Mouse (Mus musculus): Measurements from ENCODE around the gene Slc11a1.

DNA sequence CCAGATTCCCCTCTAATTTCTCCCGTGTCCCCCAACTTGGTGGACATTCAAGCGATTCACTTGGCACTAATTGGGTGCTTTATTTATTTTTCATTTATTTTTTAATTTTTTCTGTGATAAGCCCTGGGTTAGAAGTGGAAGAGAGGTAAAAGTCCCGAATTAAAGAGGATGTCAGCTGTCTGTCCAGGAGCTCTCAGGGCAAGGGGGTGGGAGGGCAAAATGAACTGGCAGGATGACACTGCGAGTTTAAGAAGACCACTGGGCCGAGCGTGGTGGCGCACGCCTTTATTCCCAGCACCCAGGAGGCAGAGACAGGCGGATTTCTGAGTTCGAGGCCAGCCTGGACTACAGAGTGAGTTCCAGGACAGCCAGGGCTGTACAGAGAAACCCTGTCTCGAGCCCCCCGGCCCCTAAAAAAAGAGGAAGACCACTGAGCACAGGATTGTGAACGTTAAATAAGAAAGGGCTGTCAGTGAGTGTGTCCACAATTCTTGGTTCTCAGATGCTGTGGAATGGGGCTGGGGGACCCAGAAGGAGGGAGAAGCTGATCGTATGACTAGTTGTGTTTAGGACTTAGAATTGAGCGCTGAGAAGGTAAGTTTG lies 12.5 kb downstream of the Slc11a1 start:
- TF ChIP-seq POLR2A (IDR thresholded peaks at IDR 0.05; ENCODE audit: low read depth, low read length) (no peak), CTCF (IDR thresholded peaks at IDR 0.05; ENCODE audit: extremely low read depth, insufficient read depth, insufficient read length, insufficient replicate concordance) (no peak)

Measured in spleen, adult 2 months (tissue).